Comparison of ENCODE assay signal across 14 mouse cellular contexts in genomic region chr5:37238654-37239053, GRCm38 (mm10). TPM values are rescaled to one million over a fixed set of nuclear protein-coding genes. Genes with fewer than 3 reads are reported as not detected.
"Had no signal": no experiment of that assay in that cellular context is flagged by ENCODE, and none has a peak within 500 bp of the region (broad histone marks: within the 10 kb centered on the region; RNA-seq: fewer than 3 reads in every experiment).

No protein-coding gene starts in this region.

- DNase-seq: lung, adult 18-20 months; lung, embryonic 14.5 days; lung, postnatal 10 days; lung, postnatal 4 days; midbrain, embryonic 14.5 days; retina, postnatal 1 day; right cerebral cortex, postnatal 14 days; right cerebral cortex, postnatal 4 days; spleen, adult 18-20 months; thymus, adult 18-20 months; thymus, postnatal 14 days; thymus, postnatal 36 days had no signal

- ATAC-seq: midbrain, embryonic 16.5 days had no signal

RNA-seq across cellular contexts. Expression of gene Crmp1, which starts 3.1 kb away (rescaled TPM):
- total RNA-seq: megakaryocyte-erythroid progenitor cell, adult 5-6 weeks had no signal
